Mouse (Mus musculus) cerebellum, postnatal 36 days (tissue): Measurements from ENCODE around the gene Gm4553.
"Not testable (repeated sequence)": the region's sequence is repeated elsewhere in the genome, so short reads cannot be mapped to it uniquely, and the experiment has no call there.

Source experiments
- DNase-seq, 2 experiments: peaks; one replicate each; pipeline ENCODE4 v3.0.0; 2021 to 2022; ENCODE audit warnings: mixed read lengths in 2 of 2

The Gm4553 gene

GRCm38 (mm10) chr7:142134206-142134995 lies 31.1 kb downstream of the Gm4553 start:
- peak; percentile 5 to 12 for DNase-seq

GRCm38 (mm10) chr7:142128843-142129242 lies 36.7 kb downstream of the Gm4553 start:
- no peak for DNase-seq

GRCm38 (mm10) chr7:142120629-142121028 lies 44.9 kb downstream of the Gm4553 start, which contains the start of gene Gm45618:
Gene Gm45618, minus strand, starts transcription at chr7:142120729.
- DNase-seq: not testable (repeated sequence)

- DNase-seq: peak; percentile 17 to 38
Measured at GRCm38 (mm10) chr7:142119632-142120031, 45.9 kb downstream of the Gm4553 start.
